Mouse (Mus musculus): Measurements from ENCODE around the gene Ndufa6.

GRCm38 (mm10) chr15:82378261-82379180 lies 24.4 kb upstream of the Ndufa6 start:
- TF ChIP-seq POLR2A (IDR thresholded peaks at IDR 0.05; ENCODE audit: low read depth, low read length) (no peak), CTCF (conservative IDR thresholded peaks at IDR 0.05; ENCODE audit: insufficient read depth, insufficient read length, low read depth, low read length) (no peak)

Data from kidney, adult 2 months (tissue).